Mouse (Mus musculus): ENCODE results near the gene Esyt2. TPM values are rescaled to one million over a fixed set of nuclear protein-coding genes. Genes with fewer than 3 reads are reported as not detected.
"Not testable (repeated sequence)": the region's sequence is repeated elsewhere in the genome, so short reads cannot be mapped to it uniquely, and the experiment has no call there.

The Esyt2 gene
- polyA plus RNA-seq, 1 experiment from 2014 or later = 16.8 TPM

DNA sequence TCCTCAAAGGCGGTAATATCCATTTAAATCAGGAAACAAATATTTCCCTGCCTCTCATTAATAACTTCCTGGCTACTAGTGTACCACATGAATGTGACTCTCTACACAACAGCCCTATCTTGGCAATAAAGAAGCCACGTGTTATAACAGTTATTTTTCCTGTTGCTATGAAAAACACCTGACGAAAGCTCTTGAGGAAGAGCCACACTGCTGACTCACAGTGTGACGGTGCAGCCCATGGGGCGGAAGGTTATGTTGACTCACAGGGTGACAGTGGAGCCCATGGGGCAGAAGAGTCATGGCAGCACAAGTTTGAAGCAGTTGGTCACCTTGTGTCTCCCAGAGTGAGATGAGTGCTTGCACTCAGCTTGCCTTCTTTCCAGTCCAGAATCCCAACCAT, 11.5 kb upstream of the Esyt2 start:
- no peak for ATAC-seq (ENCODE audit: insufficient number of reproducible peaks, insufficient read depth, low FRiP score, low read depth)
- Histone ChIP-seq H3K4me1 (ENCODE audit: control insufficient read depth in 2 of 2, insufficient read depth in 2 of 2, low read length in 2 of 2) (peaks cover 0 to 3% of the 10 kb centered on the region in 2 experiments; a peak in 1 of 4 replicates), H3K9ac (ENCODE audit: low read length) (no peak overlapping the region), H3K36me3 (ENCODE audit: control insufficient read depth, insufficient read depth, low read length) (no peaks in the 10 kb centered on the region), H3K27me3 (ENCODE audit: control insufficient read depth, insufficient read depth, low read length) (peaks cover 50% of the 10 kb centered on the region), H3K4me3 (ENCODE audit: control insufficient read depth in 1 of 2, insufficient read depth in 1 of 2, low read depth in 1 of 2, low read length in 2 of 2) (no peak overlapping the region), H3K9me3 (ENCODE audit: control insufficient read depth, low read length) (no peaks in the 10 kb centered on the region), H3K4me2 (ENCODE audit: low read length) (no peak overlapping the region), H3K27ac (replicated peaks in 1 of 2; ENCODE audit: control insufficient read depth in 1 of 2, insufficient read depth in 1 of 2, low read depth in 2 of 2, low read length in 2 of 2) (no peak overlapping the region)
- WGBS = 65% methylated on average over 5 of the region's 5 CpGs

DNA sequence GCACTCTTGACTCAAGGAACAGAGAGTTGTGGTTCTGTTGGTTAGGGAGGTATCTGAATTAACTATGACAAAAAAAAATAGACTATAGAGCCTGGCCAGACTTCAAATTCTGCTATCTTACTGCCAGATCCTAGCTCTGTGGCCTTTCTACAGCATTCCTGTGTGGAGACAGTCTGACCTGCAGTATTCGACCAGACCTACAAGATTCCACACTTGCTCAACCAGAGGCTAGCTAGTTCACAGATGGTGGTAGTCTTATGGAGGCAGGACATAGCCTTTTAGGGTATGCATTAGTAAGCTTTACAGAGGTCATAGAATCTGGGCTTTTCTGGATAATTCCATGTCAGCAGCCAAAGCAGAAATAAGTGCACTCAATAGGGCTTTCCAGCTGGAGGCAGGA, 10.5 kb upstream of the Esyt2 start:
- H3K4me1 ChIP-seq (ENCODE audit: control insufficient read depth in 2 of 2, insufficient read depth in 2 of 2, low read length in 2 of 2) = no peaks in the 10 kb centered on the region
- no peak overlapping the region for H3K9ac ChIP-seq (ENCODE audit: low read length)
- H3K4me2 ChIP-seq (ENCODE audit: low read length) = no peak overlapping the region
- H3K4me3 ChIP-seq (ENCODE audit: control insufficient read depth in 1 of 2, insufficient read depth in 1 of 2, low read depth in 1 of 2, low read length in 2 of 2) = no peak overlapping the region
- H3K27ac ChIP-seq (replicated peaks in 1 of 2; ENCODE audit: control insufficient read depth in 1 of 2, insufficient read depth in 1 of 2, low read depth in 2 of 2, low read length in 2 of 2) = no peak overlapping the region
- no peak for ATAC-seq (ENCODE audit: insufficient number of reproducible peaks, insufficient read depth, low FRiP score, low read depth)
- 50% methylated on average over 1 of the region's 1 CpGs for WGBS
- no peaks in the 10 kb centered on the region for H3K36me3 ChIP-seq (ENCODE audit: control insufficient read depth, insufficient read depth, low read length)
- no peaks in the 10 kb centered on the region for H3K9me3 ChIP-seq (ENCODE audit: control insufficient read depth, low read length)
- H3K27me3 ChIP-seq (ENCODE audit: control insufficient read depth, insufficient read depth, low read length) = peaks cover 55% of the 10 kb centered on the region

DNA sequence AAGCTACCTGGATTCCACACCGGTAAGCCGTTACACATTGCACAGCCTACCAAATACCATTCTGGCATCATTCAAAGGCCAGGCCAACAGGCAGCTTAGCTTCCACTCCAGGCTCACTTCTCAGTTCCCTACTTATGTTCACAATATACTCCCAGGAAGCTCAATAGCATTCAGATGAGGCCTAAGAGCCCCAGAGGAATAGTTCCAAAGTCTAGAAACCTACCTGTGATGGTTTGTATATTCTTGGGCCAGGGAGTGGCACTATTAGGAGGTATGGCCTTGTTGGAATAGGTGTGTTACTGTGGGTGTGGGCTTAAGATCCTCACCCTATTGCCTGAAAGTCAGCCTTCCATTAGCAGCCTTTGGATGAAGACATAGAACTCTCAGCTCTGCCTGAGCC, 9.9 kb upstream of the Esyt2 start:
- Histone ChIP-seq H3K27ac (replicated peaks in 1 of 2; ENCODE audit: control insufficient read depth in 1 of 2, insufficient read depth in 1 of 2, low read depth in 2 of 2, low read length in 2 of 2) (no peak overlapping the region), H3K4me2 (ENCODE audit: low read length) (no peak overlapping the region), H3K36me3 (ENCODE audit: control insufficient read depth, insufficient read depth, low read length) (no peaks in the 10 kb centered on the region), H3K27me3 (ENCODE audit: control insufficient read depth, insufficient read depth, low read length) (peaks cover 55% of the 10 kb centered on the region), H3K4me1 (ENCODE audit: control insufficient read depth in 2 of 2, insufficient read depth in 2 of 2, low read length in 2 of 2) (no peaks in the 10 kb centered on the region), H3K9me3 (ENCODE audit: control insufficient read depth, low read length) (no peaks in the 10 kb centered on the region), H3K9ac (ENCODE audit: low read length) (no peak overlapping the region), H3K4me3 (ENCODE audit: control insufficient read depth in 1 of 2, insufficient read depth in 1 of 2, low read depth in 1 of 2, low read length in 2 of 2) (no peak overlapping the region)
- WGBS = 87% methylated on average over 2 of the region's 2 CpGs
- ATAC-seq (ENCODE audit: insufficient number of reproducible peaks, insufficient read depth, low FRiP score, low read depth) = no peak

DNA sequence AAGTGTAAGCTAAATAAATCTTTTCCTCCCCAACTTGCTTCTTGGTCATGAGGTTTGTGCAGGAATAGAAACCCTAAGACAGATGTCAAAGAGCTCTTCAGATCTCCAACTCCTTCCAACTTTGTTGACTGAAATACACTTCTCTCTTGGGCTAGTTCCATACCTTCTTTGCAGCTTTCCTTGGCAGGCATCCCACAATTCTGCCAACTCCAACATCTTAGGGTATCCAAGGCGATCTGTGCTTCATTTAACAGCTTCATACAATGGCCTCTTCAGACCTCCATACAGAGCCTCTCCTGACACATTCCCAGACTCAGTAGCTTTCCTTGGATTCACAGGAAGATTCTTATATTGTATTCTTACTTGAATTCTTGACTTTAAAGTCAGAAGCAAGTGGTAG, 7.3 kb upstream of the Esyt2 start:
- H3K27me3 ChIP-seq (ENCODE audit: control insufficient read depth, insufficient read depth, low read length) = peaks cover 42% of the 10 kb centered on the region
- no peak overlapping the region for H3K4me3 ChIP-seq (ENCODE audit: control insufficient read depth in 1 of 2, insufficient read depth in 1 of 2, low read depth in 1 of 2, low read length in 2 of 2)
- no peak for ATAC-seq (ENCODE audit: insufficient number of reproducible peaks, insufficient read depth, low FRiP score, low read depth)
- no peaks in the 10 kb centered on the region for H3K9me3 ChIP-seq (ENCODE audit: control insufficient read depth, low read length)
- 45% methylated on average over 1 of the region's 1 CpGs for WGBS
- no peak overlapping the region for H3K27ac ChIP-seq (replicated peaks in 1 of 2; ENCODE audit: control insufficient read depth in 1 of 2, insufficient read depth in 1 of 2, low read depth in 2 of 2, low read length in 2 of 2)
- H3K9ac ChIP-seq (ENCODE audit: low read length) = no peak overlapping the region
- no peaks in the 10 kb centered on the region for H3K36me3 ChIP-seq (ENCODE audit: control insufficient read depth, insufficient read depth, low read length)
- H3K4me1 ChIP-seq (ENCODE audit: control insufficient read depth in 2 of 2, insufficient read depth in 2 of 2, low read length in 2 of 2) = no peaks in the 10 kb centered on the region
- H3K4me2 ChIP-seq (ENCODE audit: low read length) = no peak overlapping the region

DNA sequence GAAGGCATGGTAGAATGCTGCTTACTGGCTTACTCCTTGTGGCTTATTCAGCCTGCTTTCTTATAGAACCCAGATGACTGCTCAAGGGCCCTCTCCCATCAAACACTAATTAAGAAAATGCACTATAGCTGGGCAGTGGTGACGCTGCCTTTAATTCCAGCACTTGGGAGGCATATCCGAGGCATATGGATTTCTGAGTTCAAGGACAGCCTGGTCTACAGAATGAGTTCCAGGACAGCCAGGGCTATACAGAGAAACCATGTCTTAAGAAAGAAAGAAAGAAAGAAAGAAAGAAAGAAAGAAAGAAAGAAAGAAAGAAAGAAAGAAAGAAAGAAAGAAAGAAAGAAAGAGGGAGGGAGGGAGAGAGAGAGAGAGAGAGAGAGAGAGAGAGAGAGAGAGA, 5.9 kb upstream of the Esyt2 start, which contains the start of gene Gm11027:
Gm11027 (plus strand) TSS at position 301 of the 400 bp plus-strand sequence.
- H3K27me3 ChIP-seq (ENCODE audit: control insufficient read depth, insufficient read depth, low read length) = peaks cover 32% of the 10 kb centered on the region
- not testable (repeated sequence) for H3K4me2 ChIP-seq (ENCODE audit: low read length); H3K27ac ChIP-seq (replicated peaks in 1 of 2; ENCODE audit: control insufficient read depth in 1 of 2, insufficient read depth in 1 of 2, low read depth in 2 of 2, low read length in 2 of 2); H3K4me3 ChIP-seq (ENCODE audit: control insufficient read depth in 1 of 2, insufficient read depth in 1 of 2, low read depth in 1 of 2, low read length in 2 of 2); H3K9me3 ChIP-seq (ENCODE audit: control insufficient read depth, low read length); H3K9ac ChIP-seq (ENCODE audit: low read length); ATAC-seq (ENCODE audit: insufficient number of reproducible peaks, insufficient read depth, low FRiP score, low read depth); H3K36me3 ChIP-seq (ENCODE audit: control insufficient read depth, insufficient read depth, low read length); H3K4me1 ChIP-seq (ENCODE audit: control insufficient read depth in 2 of 2, insufficient read depth in 2 of 2, low read length in 2 of 2)
- 65% methylated on average over 2 of the region's 2 CpGs for WGBS

DNA sequence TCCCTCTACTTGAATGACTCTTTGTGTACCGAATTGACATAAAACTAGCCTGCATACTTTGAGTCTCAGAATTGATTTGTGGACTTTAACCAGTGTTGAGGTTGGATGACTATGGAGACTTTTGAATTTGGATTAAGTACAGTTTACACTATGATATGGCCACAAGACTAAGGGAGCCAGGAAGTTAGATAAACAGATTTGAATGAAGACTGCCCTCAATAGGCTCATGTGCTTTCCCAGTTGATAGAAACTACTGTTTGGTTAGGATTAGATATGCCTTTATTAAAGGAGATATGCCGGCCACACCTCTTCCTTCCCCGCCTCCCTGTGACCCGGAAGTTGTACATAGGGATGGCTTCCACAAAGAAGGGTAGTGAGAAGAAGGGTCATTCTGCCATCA, 5.4 kb upstream of the Esyt2 start:
- Histone ChIP-seq H3K27me3 (ENCODE audit: control insufficient read depth, insufficient read depth, low read length) (peaks cover 30% of the 10 kb centered on the region), H3K36me3 (ENCODE audit: control insufficient read depth, insufficient read depth, low read length) (no peaks in the 10 kb centered on the region), H3K9ac (ENCODE audit: low read length) (no peak overlapping the region), H3K4me1 (ENCODE audit: control insufficient read depth in 2 of 2, insufficient read depth in 2 of 2, low read length in 2 of 2) (0 out of 4 replicates have a peak, but pooled peaks cover 0 to 4% of the 10 kb centered on the region in 2 experiments), H3K4me2 (ENCODE audit: low read length) (no peak overlapping the region), H3K4me3 (ENCODE audit: control insufficient read depth in 1 of 2, insufficient read depth in 1 of 2, low read depth in 1 of 2, low read length in 2 of 2) (no peak overlapping the region), H3K27ac (replicated peaks in 1 of 2; ENCODE audit: control insufficient read depth in 1 of 2, insufficient read depth in 1 of 2, low read depth in 2 of 2, low read length in 2 of 2) (no peak overlapping the region), H3K9me3 (ENCODE audit: control insufficient read depth, low read length) (no peaks in the 10 kb centered on the region)
- ATAC-seq (ENCODE audit: insufficient number of reproducible peaks, insufficient read depth, low FRiP score, low read depth) = no peak
- 76% methylated on average over 4 of the region's 4 CpGs for WGBS

DNA sequence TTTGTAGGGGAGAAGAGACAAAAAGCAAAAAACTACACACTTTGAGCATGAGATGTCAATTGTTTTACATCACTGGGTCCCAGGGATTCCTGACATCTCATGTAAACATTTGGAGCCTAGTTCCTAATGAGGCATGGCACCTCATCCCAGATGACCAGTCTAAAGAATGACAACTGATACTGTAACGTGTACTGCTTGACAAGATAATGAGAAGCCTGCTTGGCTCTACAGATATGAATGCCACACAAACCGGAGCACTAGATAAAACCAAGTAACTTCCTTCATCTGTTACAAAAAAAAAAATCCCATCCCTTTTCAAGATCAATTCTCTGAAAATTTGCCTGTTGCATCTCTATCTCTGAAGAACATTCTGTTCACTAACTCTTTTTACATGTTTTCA, 4.0 kb upstream of the Esyt2 start:
- H3K4me1 ChIP-seq (ENCODE audit: control insufficient read depth in 2 of 2, insufficient read depth in 2 of 2, low read length in 2 of 2) = peaks cover 0 to 6% of the 10 kb centered on the region in 2 experiments; a peak in 2 of 4 replicates
- WGBS = 24% methylated on average over 2 of the region's 2 CpGs
- H3K27ac ChIP-seq (replicated peaks in 1 of 2; ENCODE audit: control insufficient read depth in 1 of 2, insufficient read depth in 1 of 2, low read depth in 2 of 2, low read length in 2 of 2) = no peak overlapping the region
- no peak overlapping the region for H3K4me3 ChIP-seq (ENCODE audit: control insufficient read depth in 1 of 2, insufficient read depth in 1 of 2, low read depth in 1 of 2, low read length in 2 of 2)
- H3K36me3 ChIP-seq (ENCODE audit: control insufficient read depth, insufficient read depth, low read length) = no peaks in the 10 kb centered on the region
- no peak overlapping the region for H3K4me2 ChIP-seq (ENCODE audit: low read length)
- no peak for ATAC-seq (ENCODE audit: insufficient number of reproducible peaks, insufficient read depth, low FRiP score, low read depth)
- H3K9ac ChIP-seq (ENCODE audit: low read length) = no peak overlapping the region
- no peaks in the 10 kb centered on the region for H3K9me3 ChIP-seq (ENCODE audit: control insufficient read depth, low read length)
- H3K27me3 ChIP-seq (ENCODE audit: control insufficient read depth, insufficient read depth, low read length) = peaks cover 20% of the 10 kb centered on the region

DNA sequence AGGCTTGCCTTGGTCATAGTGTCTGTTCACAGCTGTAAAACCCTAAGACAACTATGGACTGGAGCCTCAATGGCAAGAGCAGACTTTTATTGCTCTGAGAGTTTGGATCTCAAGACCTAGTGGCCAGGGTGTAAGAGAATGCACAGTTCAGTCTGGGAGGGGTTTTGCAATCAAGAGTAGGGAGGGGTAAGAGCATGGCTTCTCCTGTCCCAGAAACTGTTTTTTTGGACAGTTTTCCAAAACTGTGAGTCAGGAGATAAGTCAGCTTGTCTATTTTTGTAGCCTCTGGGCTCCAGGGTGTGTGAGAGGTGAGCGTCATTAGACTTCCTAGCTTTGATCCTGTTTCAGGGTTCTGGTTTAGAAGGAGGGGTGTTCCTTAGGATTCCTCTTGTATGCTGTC, 2.5 kb upstream of the Esyt2 start:
- WGBS = 91% methylated on average over 1 of the region's 1 CpGs
- Histone ChIP-seq H3K4me1 (ENCODE audit: control insufficient read depth in 2 of 2, insufficient read depth in 2 of 2, low read length in 2 of 2) (peaks cover 0 to 9% of the 10 kb centered on the region in 2 experiments; a peak in 2 of 4 replicates), H3K9me3 (ENCODE audit: control insufficient read depth, low read length) (no peaks in the 10 kb centered on the region), H3K9ac (ENCODE audit: low read length) (no peak overlapping the region), H3K4me3 (ENCODE audit: control insufficient read depth in 1 of 2, insufficient read depth in 1 of 2, low read depth in 1 of 2, low read length in 2 of 2) (no peak overlapping the region), H3K27ac (replicated peaks in 1 of 2; ENCODE audit: control insufficient read depth in 1 of 2, insufficient read depth in 1 of 2, low read depth in 2 of 2, low read length in 2 of 2) (no peak overlapping the region), H3K27me3 (ENCODE audit: control insufficient read depth, insufficient read depth, low read length) (peaks cover 9% of the 10 kb centered on the region), H3K36me3 (ENCODE audit: control insufficient read depth, insufficient read depth, low read length) (no peaks in the 10 kb centered on the region), H3K4me2 (ENCODE audit: low read length) (no peak overlapping the region)
- ATAC-seq (ENCODE audit: insufficient number of reproducible peaks, insufficient read depth, low FRiP score, low read depth) = no peak
